Mouse (Mus musculus): ENCODE measurements around the gene Ddx20.

Gene Ddx20

DNA sequence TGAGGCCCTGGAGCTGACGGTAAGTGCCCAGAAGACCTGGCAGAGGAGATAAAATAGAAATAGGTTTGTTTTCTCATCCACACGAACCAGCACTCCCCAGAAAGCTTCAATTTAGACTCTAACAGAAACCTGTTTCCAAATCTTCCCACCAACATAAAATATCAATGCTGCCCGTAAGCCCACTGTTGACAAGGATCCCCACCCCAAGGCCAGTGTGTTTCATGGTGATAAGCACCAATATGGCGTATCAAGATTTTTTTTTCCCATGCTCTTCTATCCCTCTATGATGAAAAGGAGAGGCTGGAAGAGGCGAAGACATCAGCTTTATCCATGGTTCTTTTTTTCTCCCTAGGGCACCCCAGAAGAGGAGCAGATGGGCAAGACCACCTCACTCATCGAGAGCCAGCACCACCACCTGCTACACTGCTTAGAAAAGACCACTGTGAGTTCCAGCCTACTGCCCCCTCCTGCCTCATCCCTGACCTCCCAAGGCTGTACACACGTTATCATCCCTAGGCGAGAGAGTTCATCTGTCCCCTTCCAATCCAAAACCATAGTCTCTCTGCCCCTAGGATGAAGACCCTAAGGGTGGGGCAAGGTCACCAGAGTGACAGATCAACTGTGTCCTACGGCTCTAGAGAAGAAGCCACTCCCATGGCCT, 22.1 kb downstream of the Ddx20 start:
- no peak for DNase-seq

DNA sequence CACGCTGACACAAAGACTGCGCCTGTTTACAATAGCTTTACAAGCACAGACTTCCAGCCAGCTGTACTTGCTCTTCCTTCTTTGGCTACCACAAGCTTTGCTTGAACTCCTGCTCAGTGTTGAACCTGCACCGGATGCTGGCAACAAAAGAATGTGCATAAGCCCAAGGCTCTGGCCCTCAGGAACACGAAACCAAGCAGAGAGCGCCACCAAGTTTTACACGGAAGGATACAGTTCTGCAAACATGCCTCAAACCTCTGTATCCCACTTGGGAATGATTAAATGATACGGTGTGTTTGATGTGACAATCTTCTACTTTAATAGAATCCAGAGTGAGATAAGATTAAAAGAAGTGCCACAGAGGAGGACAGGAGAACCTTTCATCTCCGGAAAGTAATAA, 24.3 kb downstream of the Ddx20 start:
- no peak for DNase-seq

DNA sequence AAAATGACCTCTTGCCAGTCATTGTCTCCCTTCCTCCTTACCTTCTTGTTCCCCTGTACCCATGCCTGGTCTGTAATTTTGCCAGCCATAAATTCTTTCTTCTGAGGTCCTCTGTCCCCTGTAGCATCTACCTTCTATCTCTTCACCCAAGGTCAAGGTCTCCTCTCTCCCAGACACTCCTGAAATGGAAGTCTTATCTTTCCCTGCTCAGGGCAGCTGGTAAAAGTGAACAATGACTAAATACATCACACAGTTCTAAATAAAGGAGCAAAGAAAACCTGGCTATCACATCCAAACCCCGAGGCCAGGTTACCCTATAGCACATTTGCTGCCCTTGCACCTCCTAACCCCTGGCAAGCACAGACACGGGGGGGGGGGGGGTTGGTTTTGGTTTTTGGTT, 26.8 kb downstream of the Ddx20 start:
- DNase-seq = no peak

DNA sequence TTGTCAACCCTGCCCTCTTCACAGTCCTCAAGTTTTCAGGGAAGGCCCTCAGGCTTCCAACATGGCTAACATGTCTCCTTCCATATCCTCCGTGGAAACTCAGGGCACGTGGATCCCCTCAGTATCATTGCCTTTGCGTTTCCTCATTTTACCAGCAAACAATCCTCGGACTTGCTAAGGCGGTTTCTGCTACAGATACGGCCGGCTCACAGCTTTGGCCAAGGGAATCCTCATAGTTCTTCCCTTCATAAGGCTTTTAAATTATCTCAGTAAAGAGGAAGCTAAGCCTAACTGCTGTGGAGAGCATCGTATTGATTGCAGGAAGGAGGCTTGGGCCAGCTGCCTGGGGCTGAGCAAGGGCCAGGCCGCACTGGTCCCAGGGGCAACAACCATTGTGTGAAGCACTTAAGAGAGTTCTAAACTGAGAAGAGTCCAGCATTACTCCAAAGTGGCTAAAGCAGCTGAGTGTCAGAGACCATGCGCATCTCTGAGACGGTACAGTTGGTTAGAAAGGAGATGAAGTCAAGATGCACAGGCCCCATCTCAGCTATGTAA, 32.3 kb downstream of the Ddx20 start:
- no peak for DNase-seq

DNA sequence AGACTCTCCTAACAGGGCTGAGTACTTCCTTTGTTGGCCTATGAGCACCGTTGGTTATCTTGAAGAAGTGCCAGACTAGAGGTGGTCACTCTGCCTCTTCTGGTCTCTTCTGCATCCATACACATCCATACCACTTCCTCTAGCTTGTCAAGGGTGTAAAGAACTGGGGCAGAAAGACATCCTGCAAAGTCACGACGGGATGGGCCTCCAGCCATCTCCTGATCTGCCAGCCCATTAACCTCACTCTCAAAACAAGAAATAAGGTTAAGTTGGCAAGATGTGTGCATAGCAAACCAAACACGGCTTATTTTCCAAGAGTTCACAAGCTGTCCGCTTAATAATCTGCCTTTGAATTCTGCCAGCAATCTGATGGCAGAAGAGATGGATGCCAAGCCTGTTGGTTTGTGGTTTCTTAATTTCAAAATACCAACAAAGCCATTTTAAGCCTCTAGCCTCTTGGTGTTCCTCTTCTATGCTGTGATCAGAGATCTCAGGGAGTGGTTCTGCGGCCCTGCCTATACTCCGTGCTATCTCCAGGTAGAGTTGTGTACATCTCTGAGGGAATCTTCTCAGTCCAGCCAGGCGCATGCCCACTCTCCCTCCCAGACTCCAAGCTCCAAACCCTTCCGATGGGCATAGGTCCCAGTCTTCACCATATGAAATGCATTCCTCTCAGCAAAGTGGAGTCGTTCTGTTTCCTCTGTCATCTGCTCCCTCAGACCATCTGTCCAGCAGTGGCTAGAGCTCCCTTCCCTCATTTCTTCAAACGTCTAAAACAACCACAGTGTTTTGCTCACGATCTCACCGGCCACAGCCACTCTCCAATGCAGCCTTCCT, 33.6 kb downstream of the Ddx20 start:
- DNase-seq = peak; percentile 73 to 83

DNA sequence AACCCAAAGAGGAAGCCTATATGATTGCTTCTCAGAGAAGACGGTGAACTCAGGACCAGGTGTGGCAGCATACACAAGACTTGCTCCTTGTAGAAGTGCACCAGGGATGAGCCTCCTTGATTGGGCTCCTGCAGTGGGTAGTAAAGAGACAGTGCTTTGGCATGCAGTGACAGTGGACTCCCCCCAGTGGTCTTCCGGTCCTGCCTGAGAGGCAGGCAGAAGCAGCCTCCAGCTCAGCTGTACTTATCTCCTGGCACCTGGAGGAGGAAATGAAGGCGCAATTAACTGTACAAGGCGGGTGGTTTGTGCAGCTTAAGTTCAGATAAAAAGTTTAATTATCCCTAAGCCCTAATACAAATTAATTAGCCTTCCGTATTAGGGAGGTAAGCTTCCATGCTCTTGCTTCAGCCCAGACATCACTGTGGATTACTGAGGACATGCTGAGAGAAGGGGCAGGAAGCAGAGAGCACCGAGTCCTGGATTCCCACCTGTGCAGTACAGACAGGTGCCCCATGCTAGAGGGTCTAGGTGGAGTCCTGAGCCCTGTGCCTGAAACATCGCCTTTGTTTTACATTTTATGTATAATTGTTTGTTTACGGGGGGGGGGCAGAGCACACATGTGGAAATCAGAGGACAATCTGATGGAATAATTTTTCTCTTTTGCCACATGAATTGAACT, 38.3 kb downstream of the Ddx20 start:
- no peak for DNase-seq

DNA sequence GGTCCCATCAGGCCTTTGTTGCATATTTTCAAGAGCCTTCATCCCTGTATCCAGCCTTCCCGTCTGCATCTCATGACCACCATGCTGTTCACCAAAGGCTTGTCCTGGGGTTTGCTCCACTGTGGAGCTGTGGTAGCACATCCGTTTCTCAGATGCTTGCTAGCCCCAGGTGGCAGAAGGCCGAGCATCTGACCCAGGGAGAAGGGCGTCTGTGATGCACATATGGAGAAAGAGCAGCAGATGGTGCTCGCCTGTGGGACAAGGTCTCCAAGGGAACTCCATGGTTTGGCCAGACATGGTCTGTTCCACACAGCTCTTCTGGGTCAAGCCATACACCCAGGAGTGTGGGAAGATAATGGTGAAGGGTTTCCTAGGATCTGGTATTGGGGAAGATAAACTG, 43.8 kb downstream of the Ddx20 start:
- DNase-seq = peak; percentile 90

DNA sequence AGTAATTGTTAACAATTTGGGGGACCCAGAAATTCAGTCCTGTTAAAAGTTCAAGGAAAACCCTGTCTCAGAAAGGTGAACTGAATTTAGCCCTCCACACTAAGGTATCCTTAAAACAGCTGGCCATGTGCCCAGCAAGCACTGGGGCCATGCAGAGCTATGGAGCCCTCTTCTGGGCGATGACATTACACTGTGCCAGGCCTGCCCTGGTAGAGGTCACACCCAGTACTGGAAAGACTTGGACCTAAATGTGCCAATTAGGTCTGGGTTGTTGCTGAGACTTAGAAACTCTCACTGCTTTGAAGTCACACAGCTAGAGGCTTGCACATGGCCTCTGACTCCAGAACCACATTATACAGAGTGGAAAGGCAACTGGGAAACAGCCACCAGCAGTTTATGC, 45.2 kb downstream of the Ddx20 start:
- DNase-seq = peak; percentile 69 to 73

DNA sequence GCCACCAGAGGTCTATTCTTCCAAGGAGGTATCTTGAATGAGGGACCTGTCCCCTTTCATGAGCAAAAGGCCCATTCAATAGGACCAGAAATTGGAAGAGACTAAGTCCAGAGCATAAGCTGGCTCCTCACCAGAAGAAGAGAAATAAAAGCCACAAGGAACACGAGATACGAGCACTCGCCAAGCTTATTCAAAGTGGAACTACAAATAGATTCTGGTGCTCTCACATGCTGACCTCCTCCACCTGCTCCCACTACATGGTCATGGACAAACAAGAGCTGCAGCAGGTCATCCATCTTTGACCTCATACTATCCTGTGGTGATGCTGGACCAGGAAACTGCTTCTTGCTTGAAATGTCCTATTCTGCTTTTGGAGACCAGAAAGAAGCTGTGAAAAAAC, 54.4 kb downstream of the Ddx20 start:
- DNase-seq = peak in 1 of 2 experiments; percentile 27

DNA sequence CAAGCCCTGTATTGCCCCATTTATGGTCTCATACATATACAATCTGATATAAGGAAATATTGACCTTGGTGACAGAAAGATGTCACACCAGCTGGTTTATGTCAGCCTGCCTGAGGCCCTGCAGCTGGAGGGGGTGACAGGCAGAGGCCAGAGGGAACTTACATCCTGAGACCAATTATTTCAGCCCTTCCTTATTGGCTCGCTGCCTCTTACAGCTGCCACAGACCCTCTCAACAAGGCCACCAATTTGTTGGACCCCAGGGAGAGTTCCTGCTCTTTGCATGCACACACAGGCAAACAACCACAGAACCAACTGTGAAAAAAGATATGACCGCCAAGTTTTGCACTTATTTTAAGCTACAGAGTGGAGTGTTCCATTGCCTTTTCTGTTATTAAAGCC, 55.1 kb downstream of the Ddx20 start:
- no peak for DNase-seq

All from cerebellum, adult 18-20 months (tissue).